Mouse (Mus musculus): Measurements from ENCODE around the gene Irx3.

The Irx3 gene

GRCm38 (mm10) chr8:91801241-91801811 lies 541 bp downstream of the Irx3 start:
- peak; percentile 91 for DNase-seq (ENCODE audit: low spot score)

- peak; percentile 52 for DNase-seq (ENCODE audit: low spot score)
Measured at GRCm38 (mm10) chr8:91800523-91801240, 1.2 kb downstream of the Irx3 start.

DNA sequence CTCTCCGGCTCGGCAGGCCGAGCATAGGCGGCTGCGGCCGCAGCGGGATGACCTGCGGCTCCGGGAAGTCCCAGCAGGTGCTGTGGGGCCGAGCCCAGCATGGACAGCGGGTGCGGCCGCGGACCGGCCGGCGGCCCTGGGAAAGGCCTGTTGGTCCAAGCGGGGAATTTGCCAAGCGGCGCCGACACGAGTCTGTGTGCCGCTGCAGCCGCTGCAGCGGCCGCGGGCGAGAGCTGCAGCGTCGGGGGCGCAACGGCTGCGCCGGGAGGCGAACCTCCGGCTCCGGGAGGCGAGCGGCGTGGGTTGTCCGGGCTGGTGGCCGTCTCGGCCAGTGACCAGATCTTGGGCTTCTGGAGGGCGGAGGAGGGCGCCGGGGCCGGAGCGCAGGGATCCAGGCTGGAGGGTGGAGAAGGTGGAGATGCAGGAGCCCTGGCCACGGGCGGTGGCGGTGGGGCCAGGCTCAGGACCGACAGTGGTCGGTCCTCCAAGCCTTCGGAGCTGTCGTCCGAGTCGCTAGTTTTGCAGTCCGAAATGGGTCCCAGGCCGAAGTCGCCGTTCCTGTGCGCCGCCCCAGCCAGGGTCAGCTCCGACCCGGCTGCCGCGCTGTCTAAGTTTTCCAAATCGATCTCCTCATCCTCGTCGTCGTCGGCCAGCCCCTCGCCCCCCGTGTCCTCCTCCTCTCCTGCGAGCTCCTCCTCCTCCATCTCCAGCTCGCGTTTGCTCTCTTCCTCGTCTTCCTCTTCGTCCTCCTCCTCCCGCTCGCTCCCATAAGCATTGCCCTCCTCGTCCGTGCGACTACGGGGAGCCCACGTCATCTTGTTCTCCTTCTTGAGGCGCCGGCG lies 2.0 kb downstream of the Irx3 start:
- DNase-seq (ENCODE audit: low spot score): peak; percentile 68

GRCm38 (mm10) chr8:91799016-91799581 lies 2.8 kb downstream of the Irx3 start:
- DNase-seq (ENCODE audit: low spot score): no peak

DNA sequence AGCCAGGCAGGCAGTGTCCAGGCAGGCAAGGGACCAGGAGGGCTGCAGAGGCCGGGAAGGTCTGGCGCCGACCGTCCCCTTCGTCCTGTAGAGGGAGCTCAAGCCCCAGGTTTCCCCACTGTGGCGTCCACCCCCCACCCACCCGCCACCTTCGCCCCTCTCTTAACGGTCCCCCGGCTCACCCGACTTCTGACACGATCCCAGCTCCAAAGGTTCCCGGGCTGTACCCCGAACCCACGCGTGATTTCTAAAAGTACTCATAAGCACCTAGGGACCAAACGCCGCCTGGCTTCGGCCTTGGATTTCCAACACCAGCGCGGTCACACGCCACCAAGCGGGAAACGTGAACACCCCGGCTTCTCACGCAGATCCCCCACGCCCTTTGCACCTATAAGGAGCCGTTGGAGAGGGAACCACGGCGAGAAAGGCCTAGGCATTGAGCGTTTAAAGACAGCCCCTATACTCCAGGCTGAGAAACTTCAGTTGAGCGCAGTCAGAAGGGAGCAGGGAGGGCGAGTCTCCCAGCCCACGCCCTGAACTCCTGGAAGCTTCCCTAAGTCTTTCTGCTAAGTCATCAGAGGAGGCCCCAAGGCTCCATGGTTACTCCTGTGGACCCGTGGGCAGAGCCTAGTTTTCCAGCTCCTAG lies 4.1 kb downstream of the Irx3 start:
- DNase-seq (ENCODE audit: low spot score): peak; percentile 84

GRCm38 (mm10) chr8:91793846-91794245 lies 8.0 kb downstream of the Irx3 start:
- peak; percentile 77 for DNase-seq (ENCODE audit: low spot score)

GRCm38 (mm10) chr8:91787194-91787895 lies 14.5 kb downstream of the Irx3 start:
- DNase-seq (ENCODE audit: low spot score): no peak

- DNase-seq (ENCODE audit: low spot score): no peak
Measured at GRCm38 (mm10) chr8:91782940-91783339, 18.9 kb downstream of the Irx3 start.

DNA sequence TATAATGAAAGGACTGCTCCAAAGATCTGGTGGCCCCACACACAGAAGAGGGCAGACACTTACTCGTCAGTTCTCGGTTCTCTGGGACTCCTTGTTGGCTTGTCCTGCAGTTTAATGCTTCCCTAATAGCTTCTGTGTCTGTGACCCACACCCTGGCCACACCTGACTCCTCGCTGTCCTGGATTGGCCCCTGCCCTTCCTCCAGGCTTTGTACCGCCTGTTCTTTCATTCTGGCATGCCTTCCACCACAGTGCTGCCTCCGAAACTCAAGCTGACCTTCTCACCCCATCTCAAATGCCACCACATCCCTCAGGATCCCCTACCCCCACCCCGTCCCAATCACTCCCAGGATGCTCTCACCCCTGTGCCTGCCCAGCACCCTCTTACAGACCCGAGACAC lies 19.7 kb downstream of the Irx3 start:
- DNase-seq (ENCODE audit: low spot score): no peak

DNA sequence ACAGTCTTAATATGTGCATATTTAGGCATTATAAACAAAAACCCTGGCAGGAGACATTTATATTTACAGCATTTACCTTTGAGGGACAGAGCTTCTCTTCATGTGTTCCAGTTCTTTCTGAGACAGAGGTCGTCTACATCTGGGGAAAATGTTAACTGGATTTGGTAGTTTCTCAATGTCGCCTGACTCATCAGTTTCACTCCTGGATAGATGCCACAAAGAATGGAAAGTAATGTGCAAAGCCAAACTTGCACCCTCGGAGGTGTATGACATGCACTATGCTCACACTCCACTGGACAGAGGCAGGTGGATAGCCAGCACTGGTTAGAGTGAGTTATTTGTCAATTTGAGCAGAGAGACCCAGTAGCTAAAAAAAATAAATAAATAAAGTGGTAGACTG lies 21.2 kb downstream of the Irx3 start:
- DNase-seq (ENCODE audit: low spot score): no peak

- DNase-seq (ENCODE audit: low spot score): no peak
Measured at GRCm38 (mm10) chr8:91768857-91769256, 33.0 kb downstream of the Irx3 start.

DNA sequence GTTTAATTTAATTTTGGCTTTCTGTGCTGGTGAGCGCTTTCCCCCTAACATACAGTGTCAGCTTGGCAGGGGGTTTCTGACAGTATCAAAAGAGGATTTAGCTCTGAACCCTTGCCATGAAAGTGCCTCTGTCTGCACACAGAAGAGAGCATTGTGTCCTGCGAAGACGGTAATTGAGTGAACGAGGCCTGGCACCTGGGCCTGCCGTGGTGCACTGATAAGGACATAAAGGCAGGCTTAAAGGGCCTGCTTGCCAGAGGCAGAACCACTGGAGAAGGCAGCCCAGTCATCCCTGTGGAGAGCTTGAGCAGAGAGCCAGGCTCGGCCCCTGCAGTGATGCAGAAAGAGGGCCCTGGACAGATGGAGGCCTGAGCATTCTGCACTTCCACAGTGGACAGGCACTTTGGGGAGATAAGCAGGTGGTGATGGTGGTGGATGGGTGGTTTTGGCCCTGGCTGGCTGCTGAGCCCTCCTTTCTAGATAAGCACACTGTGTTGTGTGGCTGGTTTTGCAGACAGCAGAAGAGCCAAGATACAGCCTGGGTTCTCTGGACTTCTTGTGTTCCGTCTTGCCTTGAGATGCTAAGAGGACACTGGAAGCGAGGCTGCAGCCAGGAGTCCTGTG lies 36.3 kb downstream of the Irx3 start:
- DNase-seq (ENCODE audit: low spot score): no peak

GRCm38 (mm10) chr8:91755566-91755965 lies 46.3 kb downstream of the Irx3 start:
- no peak for DNase-seq (ENCODE audit: low spot score)

- DNase-seq (ENCODE audit: low spot score): no peak
Measured at GRCm38 (mm10) chr8:91755062-91755461, 46.8 kb downstream of the Irx3 start.

DNA sequence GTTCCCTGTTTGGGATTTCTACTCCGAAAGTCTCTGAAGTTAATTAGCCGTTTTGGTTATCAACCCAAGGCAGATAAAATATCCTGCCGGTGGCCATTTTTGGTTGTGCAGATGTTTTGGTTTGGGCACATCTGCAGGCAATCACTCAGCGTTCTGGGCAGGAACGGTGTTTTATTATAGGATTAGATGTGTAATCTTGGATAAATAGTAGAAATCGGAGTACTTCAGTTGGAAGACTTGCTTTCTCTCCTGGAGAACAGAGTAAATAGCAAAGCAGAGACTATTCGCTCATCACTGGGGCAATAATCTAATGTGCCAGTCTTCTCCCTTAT lies 51.1 kb downstream of the Irx3 start:
- DNase-seq (ENCODE audit: low spot score): no peak

- no peak for DNase-seq (ENCODE audit: low spot score)
Measured at GRCm38 (mm10) chr8:91750096-91750793, 51.6 kb downstream of the Irx3 start.

GRCm38 (mm10) chr8:91749412-91749811 lies 52.5 kb downstream of the Irx3 start:
- no peak for DNase-seq (ENCODE audit: low spot score)

Data from embryo, embryonic 10 days (tissue).